Mouse (Mus musculus) MEL (cell line): Measurements from ENCODE around the gene Nav1. TPM values are rescaled to one million over a fixed set of nuclear protein-coding genes. Genes with fewer than 3 reads are reported as not detected.

Experiments used
- DNase-seq: peaks from one replicate; pipeline ENCODE4 v3.0.0; 2011; ENCODE audit warnings: low read depth, low spot score
- H3K27ac ChIP-seq: 2 replicates; pipeline ENCODE4 v1.5.1; 2012; ENCODE audit warnings: low read depth, mild to moderate bottlenecking, control low read depth, low read length, moderate library complexity; ENCODE audit not compliant: control insufficient read depth
- H3K27me3 ChIP-seq, 2 experiments: fragments of 150-350 bp in 1 of 2; sonication (generic) in 1 of 2; 2 replicates each; pipeline ENCODE4 v1.6.1; 2012; ENCODE audit warnings: low read length in 2 of 2, mild to moderate bottlenecking in 2 of 2, improper control_type of control experiment in 1 of 2, moderate library complexity in 1 of 2; ENCODE audit not compliant: insufficient read depth in 2 of 2, control insufficient read depth in 1 of 2
- H3K36me3 ChIP-seq, 2 experiments: 2 replicates each; pipeline ENCODE4 v1.6.1; 2012 to 2014; ENCODE audit warnings: low read length in 2 of 2, improper control_type of control experiment in 1 of 2, inconsistent platforms in 1 of 2, mild to moderate bottlenecking in 1 of 2; ENCODE audit not compliant: insufficient read depth in 2 of 2, control insufficient read depth in 1 of 2
- H3K4me1 ChIP-seq, 2 experiments: fragments of 150-350 bp in 1 of 2; sonication (generic) in 1 of 2; 2 replicates each; pipeline ENCODE4 v1.6.1; 2012; ENCODE audit warnings: low read length in 2 of 2, improper control_type of control experiment in 1 of 2, mild to moderate bottlenecking in 1 of 2; ENCODE audit not compliant: insufficient read depth in 2 of 2, control insufficient read depth in 1 of 2
- H3K4me3 ChIP-seq, 2 experiments: fragments of 150-350 bp in 1 of 2; sonication (generic) in 1 of 2; 2 replicates each; pipeline ENCODE4 v1.5.1; 2012; ENCODE audit warnings: low read depth in 2 of 2, low read length in 2 of 2, mild to moderate bottlenecking in 2 of 2, moderate library complexity in 2 of 2, control low read depth in 1 of 2, improper control_type of control experiment in 1 of 2; ENCODE audit not compliant: control insufficient read depth in 1 of 2, insufficient read depth in 1 of 2
- H3K79me2 ChIP-seq: 2 replicates; pipeline ENCODE4 v1.6.1; 2012; ENCODE audit warnings: mild to moderate bottlenecking, low read length, moderate library complexity; ENCODE audit not compliant: control insufficient read depth, poor library complexity, insufficient read depth
- H3K9ac ChIP-seq: 2 replicates; pipeline ENCODE4 v1.6.1; 2012; ENCODE audit warnings: low read depth, mild to moderate bottlenecking, control low read depth, low read length, moderate library complexity; ENCODE audit not compliant: control insufficient read depth, poor library complexity, severe bottlenecking
- H3K9me3 ChIP-seq: fragments of 150-350 bp; sonication (generic); replicated peaks from 2 replicates; pipeline ENCODE4 v1.6.1; 2012; ENCODE audit warnings: mild to moderate bottlenecking, low read length, improper control_type of control experiment, moderate library complexity; ENCODE audit not compliant: insufficient read depth
- BHLHE40 ChIP-seq: IDR thresholded peaks from 2 replicates; pipeline ENCODE4 v1.6.1; 2012; ENCODE audit warnings: low read depth, mild to moderate bottlenecking, inconsistent platforms, low read length, improper control_type of control experiment, borderline replicate concordance
- CHD1 ChIP-seq: IDR thresholded peaks from 2 replicates; pipeline ENCODE4 v1.6.1; 2012; ENCODE audit warnings: low read depth, mild to moderate bottlenecking, inconsistent platforms, low read length, improper control_type of control experiment
- CHD2 ChIP-seq: IDR thresholded peaks from 2 replicates; pipeline ENCODE4 v1.6.1; 2011; ENCODE audit warnings: low read length, improper control_type of control experiment
- CTCF ChIP-seq, 3 experiments: IDR thresholded peaks in 2 of 3; conservative IDR thresholded peaks in 1 of 3; 2 replicates each; pipeline ENCODE4 v1.5.1; 2011 to 2012; ENCODE audit warnings: low read length in 3 of 3, low read depth in 2 of 3, mild to moderate bottlenecking in 2 of 3, improper control_type of control experiment in 1 of 3, inconsistent platforms in 1 of 3, mixed read lengths in 1 of 3, moderate library complexity in 1 of 3; ENCODE audit not compliant: control insufficient read depth in 1 of 3, insufficient read depth in 1 of 3, poor library complexity in 1 of 3, severe bottlenecking in 1 of 3
- E2F4 ChIP-seq: IDR thresholded peaks from 2 replicates; pipeline ENCODE4 v1.6.1; 2011; ENCODE audit warnings: low read depth, low read length, improper control_type of control experiment, borderline replicate concordance
- ETS1 ChIP-seq: IDR thresholded peaks from 2 replicates; pipeline ENCODE4 v1.6.1; 2012; ENCODE audit warnings: low read depth, mild to moderate bottlenecking, inconsistent platforms, low read length, improper control_type of control experiment, moderate library complexity
- GABPA ChIP-seq: IDR thresholded peaks from 2 replicates; pipeline ENCODE4 v1.6.1; 2012; ENCODE audit warnings: low read depth, mild to moderate bottlenecking, inconsistent platforms, low read length, improper control_type of control experiment, moderate library complexity
- GATA1 ChIP-seq: IDR thresholded peaks from 2 replicates; pipeline ENCODE4 v1.6.1; 2011; ENCODE audit warnings: low read depth, low read length, improper control_type of control experiment
- JUND ChIP-seq: IDR thresholded peaks from 2 replicates; pipeline ENCODE4 v1.6.1; 2011; ENCODE audit warnings: low read depth, mild to moderate bottlenecking, improper control_type of control experiment, low read length
- KAT2A ChIP-seq: conservative IDR thresholded peaks from 2 replicates; pipeline ENCODE4 v1.6.1; 2012; ENCODE audit warnings: low read depth, low read length, improper control_type of control experiment, inconsistent platforms
- MAFK ChIP-seq: IDR thresholded peaks from 2 replicates; pipeline ENCODE4 v1.6.1; 2011; ENCODE audit warnings: low read depth, mild to moderate bottlenecking, low read length, improper control_type of control experiment, borderline replicate concordance
- MAX ChIP-seq: IDR thresholded peaks from 2 replicates; pipeline ENCODE4 v1.6.1; 2011; ENCODE audit warnings: low read length, improper control_type of control experiment
- MAZ ChIP-seq: IDR thresholded peaks from 2 replicates; pipeline ENCODE4 v1.6.1; 2012; ENCODE audit warnings: low read depth, mild to moderate bottlenecking, inconsistent platforms, low read length, improper control_type of control experiment
- MXI1 ChIP-seq: IDR thresholded peaks from 2 replicates; pipeline ENCODE4 v1.6.1; 2011; ENCODE audit warnings: mild to moderate bottlenecking, low read depth, low read length, improper control_type of control experiment
- NELFE ChIP-seq: IDR thresholded peaks from 2 replicates; pipeline ENCODE4 v1.6.1; 2011; ENCODE audit warnings: low read depth, low read length, improper control_type of control experiment
- NRF1 ChIP-seq: IDR thresholded peaks from 2 replicates; pipeline ENCODE4 v1.6.1; 2014; ENCODE audit warnings: low read depth, mild to moderate bottlenecking, inconsistent platforms, low read length, improper control_type of control experiment, moderate library complexity; ENCODE audit not compliant: poor library complexity, insufficient read depth, severe bottlenecking
- POLR2A ChIP-seq, 2 experiments: IDR thresholded peaks; 2 replicates each; pipeline ENCODE4 v1.6.1; 2011 to 2012; ENCODE audit warnings: low read length in 2 of 2, mild to moderate bottlenecking in 2 of 2, control low read depth in 1 of 2, improper control_type of control experiment in 1 of 2, low read depth in 1 of 2, moderate library complexity in 1 of 2; ENCODE audit not compliant: control insufficient read depth in 1 of 2, insufficient read depth in 1 of 2, poor library complexity in 1 of 2
- POLR2AphosphoS2 ChIP-seq: IDR thresholded peaks from 2 replicates; pipeline ENCODE4 v1.6.1; 2011; ENCODE audit warnings: low read length, improper control_type of control experiment
- SIN3A ChIP-seq: IDR thresholded peaks from 2 replicates; pipeline ENCODE4 v1.6.1; 2012; ENCODE audit warnings: low read length, improper control_type of control experiment, inconsistent platforms
- TAL1 ChIP-seq: IDR thresholded peaks from 2 replicates; pipeline ENCODE4 v1.6.1; 2012; ENCODE audit warnings: mild to moderate bottlenecking, inconsistent platforms, low read length, moderate library complexity, mixed read lengths
- TBP ChIP-seq: IDR thresholded peaks from 2 replicates; pipeline ENCODE4 v1.8.0; 2011; ENCODE audit warnings: low read depth, low read length, improper control_type of control experiment
- USF2 ChIP-seq, 2 experiments: IDR thresholded peaks; 2 replicates each; pipeline ENCODE4 v1.6.1; 2011 to 2012; ENCODE audit warnings: improper control_type of control experiment in 2 of 2, low read length in 2 of 2, borderline replicate concordance in 1 of 2, inconsistent platforms in 1 of 2, low read depth in 1 of 2, mild to moderate bottlenecking in 1 of 2; ENCODE audit not compliant: insufficient read depth in 1 of 2
- ZC3H11A ChIP-seq: IDR thresholded peaks from 2 replicates; pipeline ENCODE4 v1.6.1; 2012; ENCODE audit warnings: low read depth, mild to moderate bottlenecking, inconsistent platforms, low read length, improper control_type of control experiment
- ZKSCAN1 ChIP-seq: IDR thresholded peaks from 2 replicates; pipeline ENCODE4 v1.6.1; 2012; ENCODE audit warnings: low read depth, mild to moderate bottlenecking, inconsistent platforms, low read length, improper control_type of control experiment, moderate library complexity
- ZNF384 ChIP-seq: IDR thresholded peaks from 2 replicates; pipeline ENCODE4 v1.6.1; 2012; ENCODE audit warnings: low read depth, mild to moderate bottlenecking, inconsistent platforms, low read length, improper control_type of control experiment
- polyA plus RNA-seq, 2 experiments: library from polyadenylated mRNA; stranded (reverse) in 1 of 2; unstranded in 1 of 2; fragments of >175 nt in 1 of 2; fragments of >200 nt in 1 of 2; gene quantifications; 2 replicates each; pipeline versions ENCODE4 v1.2.1 to v1.2.4; 2012; ENCODE audit warnings: low replicate concordance in 2 of 2, low read depth in 1 of 2; ENCODE audit not compliant: insufficient read length in 2 of 2, insufficient read depth in 1 of 2, missing spikeins in 1 of 2
- total RNA-seq: library from RNA; depleted of rRNA; stranded (reverse); fragments of 300-350 nt; gene quantifications from 2 replicates; pipeline ENCODE4 v1.2.3, GENCODE M21; 2012

The Nav1 gene
- total and polyA plus RNA-seq, 3 experiments: 0.89 to 9.6 TPM; not detected in 1

- peaks cover 0 to 15% of the 10 kb centered on the region in 2 experiments; a peak in 2 of 4 replicates for H3K4me1 ChIP-seq
- no peak overlapping the region for H3K27ac ChIP-seq
- DNase-seq: no peak
Measured at GRCm38 (mm10) chr1:135636111-135636511, 29.0 kb upstream of the Nav1 start.

GRCm38 (mm10) chr1:135635323-135636064 lies 28.4 kb upstream of the Nav1 start:
- Histone ChIP-seq H3K4me1 (peaks cover 0 to 15% of the 10 kb centered on the region in 2 experiments; a peak in 2 of 4 replicates), H3K27me3 (no peaks in the 10 kb centered on the region), H3K27ac (no peak overlapping the region), H3K36me3 (peaks cover 0 to 9% of the 10 kb centered on the region in 2 experiments; a peak in 2 of 4 replicates), H3K79me2 (no peaks in the 10 kb centered on the region), H3K9me3 (no peaks in the 10 kb centered on the region), H3K9ac (no peak overlapping the region), H3K4me3 (no peak overlapping the region)
- TF ChIP-seq MAX (no peak), JUND (no peak), NRF1 (no peak), GABPA (no peak), MAFK (no peak), MAZ (no peak), MXI1 (no peak), ETS1 (no peak), GATA1 (no peak), CTCF (IDR thresholded peaks at IDR 0.05 in 2 of 3, conservative IDR thresholded peaks at IDR 0.05 in 1 of 3; ENCODE audit: control insufficient read depth in 1 of 3, insufficient read depth in 1 of 3, low read depth in 2 of 3, low read length in 3 of 3, poor library complexity in 1 of 3, severe bottlenecking in 1 of 3) (no peak), KAT2A (no peak), TAL1 (no peak), ZC3H11A (no peak), E2F4 (no peak), CHD1 (no peak), POLR2A (IDR thresholded peaks at IDR 0.05; ENCODE audit: control insufficient read depth in 1 of 2, insufficient read depth in 1 of 2, low read depth in 1 of 2, low read length in 2 of 2, poor library complexity in 1 of 2) (no peak), ZKSCAN1 (no peak), TBP (no peak), POLR2AphosphoS2 (no peak)
- DNase-seq: no peak

More at GRCm38 (mm10) chr1:135636111-135636511, 29.0 kb upstream of the Nav1 start:
- Histone ChIP-seq H3K9ac (no peak overlapping the region), H3K27me3 (no peaks in the 10 kb centered on the region), H3K79me2 (no peaks in the 10 kb centered on the region), H3K4me3 (no peak overlapping the region), H3K9me3 (no peaks in the 10 kb centered on the region), H3K36me3 (peaks cover 0 to 9% of the 10 kb centered on the region in 2 experiments; a peak in 2 of 4 replicates)
- TF ChIP-seq NELFE: no peak
- no peak for TF ChIP-seq ZC3H11A
- no peak for TF ChIP-seq SIN3A
- no peak for TF ChIP-seq E2F4
- TF ChIP-seq MXI1: no peak
- no peak for TF ChIP-seq POLR2AphosphoS2
- no peak for TF ChIP-seq NRF1
- no peak for TF ChIP-seq TBP
- TF ChIP-seq MAZ: no peak
- no peak for TF ChIP-seq ZNF384
- no peak for TF ChIP-seq CHD2
- no peak for TF ChIP-seq ETS1
- TF ChIP-seq USF2 (IDR thresholded peaks at IDR 0.05; ENCODE audit: borderline replicate concordance in 1 of 2, insufficient read depth in 1 of 2, low read depth in 1 of 2, low read length in 2 of 2): no peak
- TF ChIP-seq BHLHE40: no peak
